Mouse (Mus musculus) frontal cortex, postnatal 10 days (tissue): ENCODE results near the gene Diras2.

ENCODE experiments used
- DNase-seq, 2 experiments: peaks; one replicate each; pipeline ENCODE4 v3.0.0; 2022; ENCODE audit warnings: low spot score in 2 of 2, mixed read lengths in 1 of 2

The Diras2 gene

GRCm38 (mm10) chr13:52469795-52470690, 61.0 kb downstream of the Diras2 start:
- DNase-seq, result no peak

GRCm38 (mm10) chr13:52465141-52465540, 65.9 kb downstream of the Diras2 start:
- DNase-seq, result no peak

DNA sequence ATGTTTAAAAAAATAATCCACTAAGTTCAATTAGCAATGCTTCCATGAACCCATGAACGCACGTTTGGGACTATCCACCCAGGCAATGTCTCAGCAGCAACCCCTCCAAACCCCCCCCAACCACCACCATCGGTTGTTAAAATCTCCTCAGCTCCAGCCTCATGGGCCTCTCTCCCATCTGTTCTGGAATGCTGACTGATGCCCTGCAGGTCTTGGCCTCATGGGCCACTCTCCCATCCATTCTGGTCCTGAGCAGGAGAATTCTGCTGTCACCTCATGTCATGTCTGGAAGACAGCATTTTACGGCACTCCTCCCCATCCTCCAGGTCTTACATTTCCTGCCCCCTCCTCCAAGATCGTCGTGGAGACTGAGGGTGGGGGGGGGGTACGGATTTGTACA, 71.1 kb downstream of the Diras2 start:
- DNase-seq, result no peak

DNA sequence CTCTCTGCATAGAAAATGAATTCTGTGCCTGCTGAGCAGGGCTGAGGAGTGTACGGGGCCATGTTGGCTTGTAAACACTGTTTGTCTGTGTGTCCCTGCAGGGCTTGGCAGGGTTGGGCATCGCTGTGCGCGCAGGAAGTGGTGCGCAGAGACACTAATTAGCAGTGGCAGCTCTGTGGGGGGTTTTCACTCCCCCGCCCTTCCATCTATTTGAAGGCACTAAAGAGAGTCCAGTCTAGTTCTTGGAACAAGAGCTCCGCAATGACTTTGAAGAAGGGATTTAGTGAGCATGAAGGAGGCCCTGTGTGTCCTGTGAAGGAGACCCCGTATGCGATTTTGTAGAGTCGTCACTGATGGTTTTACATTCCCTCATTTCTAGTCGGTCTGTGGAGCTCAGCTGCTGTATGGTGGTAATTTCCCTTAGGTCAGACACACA, 73.2 kb downstream of the Diras2 start:
- DNase-seq, result peak; percentile 66 to 85

GRCm38 (mm10) chr13:52457177-52457888, 73.7 kb downstream of the Diras2 start:
- no peak for DNase-seq

DNA sequence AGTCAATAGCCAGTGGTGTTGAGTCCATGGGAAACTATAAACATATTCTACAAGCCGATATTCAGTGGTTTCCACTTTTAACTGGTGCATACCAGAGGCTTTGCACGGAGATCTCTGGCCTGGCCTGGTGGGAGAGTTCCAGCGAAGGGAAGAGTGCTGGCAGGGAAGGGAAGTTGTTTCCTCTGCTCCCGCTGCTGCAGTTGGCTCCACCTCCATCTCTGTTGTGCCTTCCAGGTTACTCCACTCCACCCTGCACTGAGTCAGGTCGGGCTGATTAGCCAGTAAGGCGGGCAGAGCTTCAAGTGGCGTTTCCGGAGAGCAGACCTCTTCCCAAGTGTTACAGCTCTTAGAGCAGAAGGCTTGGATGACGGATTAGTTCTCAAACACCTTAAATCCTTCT, 75.8 kb downstream of the Diras2 start:
- DNase-seq, result no peak

DNA sequence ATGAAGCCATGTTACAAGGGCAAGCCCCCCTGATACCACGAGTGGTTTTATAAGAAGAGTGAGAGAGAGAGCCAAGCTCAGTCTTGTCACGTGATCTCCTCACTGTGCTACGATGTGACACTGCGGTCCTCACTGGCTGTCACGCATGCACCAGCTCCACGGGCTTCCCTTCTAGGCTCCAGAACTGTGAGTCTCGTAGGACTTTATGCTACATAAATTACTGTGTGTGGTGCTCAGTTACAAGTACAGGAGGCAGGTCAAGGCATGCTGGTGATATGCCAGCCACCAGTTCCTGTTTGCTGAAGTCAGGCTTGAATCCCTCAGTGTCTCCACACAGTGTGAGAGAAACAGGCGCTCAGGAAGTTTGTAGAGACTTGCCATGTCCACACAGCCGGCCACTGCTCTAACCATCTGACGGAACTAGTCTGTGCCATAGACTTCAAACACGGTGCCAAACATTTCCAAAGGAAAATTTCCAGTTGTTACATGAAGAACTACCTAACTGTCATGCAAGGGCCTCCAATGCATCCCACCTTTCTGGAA, 76.3 kb downstream of the Diras2 start:
- no peak for DNase-seq
